Mouse (Mus musculus) ES-E14 (cell line): ENCODE measurements around the gene Prune1. TPM values are rescaled to one million over a fixed set of nuclear protein-coding genes. Genes with fewer than 3 reads are reported as not detected.

Source experiments
- DNase-seq: peaks from one replicate; pipeline ENCODE4 v3.0.0-alpha.2; 2013; ENCODE audit warnings: low read depth, low spot score
- H3K27ac ChIP-seq: 2 replicates; pipeline ENCODE4 v1.5.1; 2012; ENCODE audit warnings: low read depth, mild to moderate bottlenecking, low read length, moderate library complexity, mixed read lengths; ENCODE audit not compliant: poor library complexity, insufficient read depth, severe bottlenecking
- H3K36me3 ChIP-seq: 2 replicates; pipeline ENCODE4 v1.6.1; 2012; ENCODE audit warnings: mild to moderate bottlenecking, low read length, moderate library complexity, mixed read lengths; ENCODE audit not compliant: control insufficient read depth, poor library complexity, insufficient read depth, severe bottlenecking
- H3K4me1 ChIP-seq, 2 experiments: fragments of 150-350 bp in 1 of 2; sonication (generic) in 1 of 2; 2 replicates each; pipeline ENCODE4 v1.6.1; 2012; ENCODE audit warnings: low read length in 2 of 2, mild to moderate bottlenecking in 1 of 2, mixed read lengths in 1 of 2; ENCODE audit not compliant: control insufficient read depth in 2 of 2, insufficient read depth in 2 of 2, poor library complexity in 1 of 2
- H3K4me3 ChIP-seq, 2 experiments: fragments of 150-350 bp in 1 of 2; sonication (generic) in 1 of 2; 2 replicates each; pipeline ENCODE4 v1.5.1; 2012; ENCODE audit warnings: low read length in 2 of 2, low read depth in 1 of 2, mild to moderate bottlenecking in 1 of 2, mixed read lengths in 1 of 2; ENCODE audit not compliant: insufficient read depth in 1 of 2, poor library complexity in 1 of 2, severe bottlenecking in 1 of 2
- H3K9ac ChIP-seq: 2 replicates; pipeline ENCODE4 v1.6.1; 2012; ENCODE audit warnings: low read depth, mild to moderate bottlenecking, low read length, mixed read lengths; ENCODE audit not compliant: poor library complexity, insufficient read depth, severe bottlenecking
- H3K9me3 ChIP-seq: fragments of 150-350 bp; sonication (generic); 2 replicates; pipeline ENCODE4 v1.6.1; 2012; ENCODE audit warnings: low read depth, mild to moderate bottlenecking, low read length; ENCODE audit not compliant: control insufficient read depth, insufficient read depth
- CHD2 ChIP-seq: IDR thresholded peaks from 2 replicates; pipeline ENCODE4 v1.6.1; 2014; ENCODE audit warnings: mild to moderate bottlenecking, low read depth, low read length, inconsistent platforms
- HCFC1 ChIP-seq: IDR thresholded peaks from 2 replicates; pipeline ENCODE4 v1.6.1; 2012; ENCODE audit warnings: low read length, inconsistent platforms, borderline replicate concordance; ENCODE audit not compliant: insufficient read depth
- MAFK ChIP-seq: IDR thresholded peaks from 2 replicates; pipeline ENCODE4 v1.6.1; 2014; ENCODE audit warnings: mild to moderate bottlenecking, low read depth, low read length, inconsistent platforms; ENCODE audit not compliant: insufficient read depth
- ZC3H11A ChIP-seq: IDR thresholded peaks from 2 replicates; pipeline ENCODE4 v1.6.1; 2012; ENCODE audit warnings: low read depth, mild to moderate bottlenecking, inconsistent platforms, low read length, borderline replicate concordance
- ZNF384 ChIP-seq: IDR thresholded peaks from 2 replicates; pipeline ENCODE4 v1.6.1; 2012; ENCODE audit warnings: low read depth, low read length, inconsistent platforms
- in situ Hi-C, 2 experiments: fragments of 600-800 bp; cut with MboI; formaldehyde crosslinking; loops; one replicate each; pipeline ENCODE4 v1.15.1; 2025; ENCODE audit warnings: low sequenced_read_pairs in 2 of 2, inconsistent platforms in 1 of 2; ENCODE audit not compliant: unreplicated experiment in 2 of 2
- total RNA-seq: library from RNA; depleted of rRNA; stranded (reverse); fragments of 300-350 nt; gene quantifications from 2 replicates; pipeline ENCODE4 v1.2.3, GENCODE M21; 2012

Prune1 gene
- total RNA-seq, 1 experiment: 26.4 TPM

- TF ChIP-seq ZC3H11A: no peak
- no peak for TF ChIP-seq ZNF384
- no peak for TF ChIP-seq MAFK
- TF ChIP-seq HCFC1: no peak
- TF ChIP-seq CHD2: no peak
- DNase-seq: no peak
- H3K4me1 ChIP-seq: 0 out of 4 replicates have a peak, but pooled peaks cover 0 to 2% of the 10 kb centered on the region in 2 experiments
- in situ Hi-C loops: no loop called here
- H3K9ac ChIP-seq: peak overlapping the region; percentile 35; the same call in 1 of the 2 replicates
- H3K4me3 ChIP-seq: no peak overlapping the region
- H3K27ac ChIP-seq: no peak overlapping the region
- H3K9me3 ChIP-seq: no peaks in the 10 kb centered on the region
- peaks cover 40% of the 10 kb centered on the region for H3K36me3 ChIP-seq
These were observed 24.9 kb downstream of the Prune1 start for GRCm38 (mm10) chr3:95256931-95257330.

GRCm38 (mm10) chr3:95250783-95251424 is 31.0 kb downstream of the Prune1 start, which contains the start of gene Bnipl:
Gene Bnipl, minus strand, starts transcription at chr3:95251193.
- Histone ChIP-seq H3K27ac (peak within 1 kb of the TSS; percentile 47), H3K36me3 (peaks cover 15% of the 10 kb centered on the region), H3K4me1 (peaks cover 0 to 16% of the 10 kb centered on the region in 2 experiments; a peak in 2 of 4 replicates), H3K9me3 (no peaks in the 10 kb centered on the region), H3K4me3 (peak within 1 kb of the TSS; percentile 14 to 41; a peak in 3 of 4 replicates), H3K9ac (no peak within 1 kb of the TSS; the same call in 1 of the 2 replicates)
- in situ Hi-C loops: no loop called here
- DNase-seq: no peak
- TF ChIP-seq CHD2 (0 out of 2 replicates have a peak, but pooled peaks have one; percentile 16), ZNF384 (no peak)

GRCm38 (mm10) chr3:95250361-95250760 is 31.5 kb downstream of the Prune1 start:
- Histone ChIP-seq H3K9ac (no peak overlapping the region), H3K4me3 (no peak overlapping the region), H3K27ac (no peak overlapping the region), H3K4me1 (peaks cover 0 to 16% of the 10 kb centered on the region in 2 experiments; a peak in 2 of 4 replicates), H3K36me3 (peaks cover 13% of the 10 kb centered on the region), H3K9me3 (no peaks in the 10 kb centered on the region)
- no peak for TF ChIP-seq MAFK
- in situ Hi-C loops: no loop called here
- DNase-seq: no peak

- H3K36me3 ChIP-seq: peaks cover 3% of the 10 kb centered on the region; the same call in 1 of the 2 replicates
- H3K4me3 ChIP-seq: no peak overlapping the region
- H3K27ac ChIP-seq: no peak overlapping the region
- no peak for DNase-seq
- peaks cover 0 to 14% of the 10 kb centered on the region in 2 experiments; a peak in 2 of 4 replicates for H3K4me1 ChIP-seq
- H3K9ac ChIP-seq: no peak overlapping the region
- TF ChIP-seq ZC3H11A (no peak), HCFC1 (no peak), MAFK (no peak), CHD2 (no peak), ZNF384 (no peak)
- in situ Hi-C loops: no loop called here
- no peaks in the 10 kb centered on the region for H3K9me3 ChIP-seq
These were observed 34.1 kb downstream of the Prune1 start for GRCm38 (mm10) chr3:95247660-95248336.
